Mouse (Mus musculus) cerebellum, adult 11 months (tissue): ENCODE data around the gene Tfip11.

Source experiments
- DNase-seq: peaks from one replicate; pipeline ENCODE4 v3.0.0; 2022

Tfip11 gene

DNA sequence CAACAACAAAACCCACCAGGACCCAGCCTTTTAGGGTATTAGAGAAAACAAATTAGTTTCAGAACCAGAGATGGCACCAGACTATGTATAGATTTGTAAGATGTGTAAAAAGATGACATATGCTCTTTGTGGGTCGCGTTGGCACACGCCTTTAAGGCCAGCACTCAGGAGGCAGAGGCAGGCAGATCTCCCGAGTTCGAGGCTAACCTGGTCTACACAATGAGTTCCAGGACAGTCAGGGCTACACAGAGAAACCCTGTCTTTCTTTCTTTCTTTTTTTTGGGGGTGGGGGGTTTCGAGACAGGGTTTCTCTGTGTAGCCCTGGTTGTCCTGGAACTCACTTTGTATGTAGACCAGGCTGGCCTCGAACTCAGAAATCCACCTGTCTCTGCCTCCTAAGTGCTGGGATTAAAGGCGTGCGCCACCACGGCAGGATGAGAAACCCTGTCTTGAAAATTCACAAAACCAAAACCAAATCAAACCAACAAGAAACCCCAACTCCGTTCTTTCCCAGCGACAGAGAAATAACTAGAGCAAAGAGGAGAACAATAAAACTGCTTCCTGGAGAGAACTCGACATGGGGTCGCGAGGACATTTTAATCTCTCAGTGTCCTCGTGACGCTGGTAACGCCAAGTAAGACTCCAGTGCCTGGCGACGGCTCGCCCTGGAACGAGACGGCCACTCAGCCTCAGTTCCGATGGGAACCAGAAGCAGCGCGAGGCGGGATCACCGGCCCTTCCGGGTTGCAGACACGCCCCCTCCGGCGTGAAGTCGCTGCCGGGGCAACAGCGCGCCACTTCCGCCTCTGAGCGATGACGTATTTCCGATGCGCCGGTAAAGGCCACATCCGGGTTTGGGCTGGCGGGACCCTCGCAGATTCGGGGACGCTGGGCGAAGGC is at the start of gene Tfip11:
Gene Tfip11 (plus strand): TSS at position 813 of the 900 bp plus-strand sequence.
- DNase-seq: peak; percentile 95

DNA sequence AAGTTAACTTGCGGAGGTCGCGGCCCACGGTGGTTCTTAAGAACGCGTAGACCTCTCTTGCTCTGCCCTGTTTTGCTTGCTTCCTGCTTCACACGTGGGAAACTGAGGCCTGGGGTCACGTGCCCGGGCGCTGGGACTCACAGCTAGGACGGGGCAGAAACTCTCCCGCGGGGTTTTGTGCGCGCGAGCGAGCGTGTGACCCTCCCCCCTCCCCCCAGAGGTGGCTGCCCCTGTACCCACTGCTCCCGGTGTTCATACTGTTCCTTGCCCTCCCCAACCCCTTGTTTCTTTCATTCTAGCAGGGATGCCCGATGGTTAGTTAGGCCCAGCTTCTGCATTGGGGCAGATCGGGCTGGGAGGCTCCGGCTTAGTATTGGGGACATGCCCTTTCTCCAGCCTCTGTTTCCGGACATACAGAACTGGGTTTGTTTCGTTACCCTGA is 49.2 kb upstream of the Tfip11 start:
- DNase-seq: no peak

DNA sequence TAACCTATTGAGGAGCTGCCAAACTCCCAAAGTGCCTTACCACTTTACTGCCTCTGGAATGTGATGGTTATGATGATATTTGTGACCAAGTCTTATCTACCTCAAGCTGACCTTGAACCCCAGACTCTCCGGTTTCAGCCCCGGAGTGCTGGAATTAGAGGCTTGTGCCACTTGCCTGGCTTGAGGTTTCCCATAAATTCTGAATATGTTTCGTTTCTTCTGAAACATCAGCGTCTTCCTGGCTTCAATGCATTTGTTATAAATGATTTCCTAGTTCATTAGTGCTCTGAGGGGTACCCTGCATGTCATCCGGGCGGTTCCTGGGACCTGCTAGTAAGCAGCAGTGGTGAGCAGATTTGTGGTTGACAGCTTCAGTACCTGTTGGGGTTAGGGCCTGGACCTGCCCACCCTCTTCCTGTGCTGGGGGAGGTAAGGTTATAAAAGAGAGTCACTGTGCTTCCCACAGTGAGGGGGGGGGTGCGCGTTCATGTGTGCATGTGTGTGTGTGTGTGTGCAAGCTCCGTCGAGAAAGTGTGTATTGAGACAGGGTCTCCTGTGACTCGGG is 48.2 kb upstream of the Tfip11 start:
- no peak for DNase-seq

DNA sequence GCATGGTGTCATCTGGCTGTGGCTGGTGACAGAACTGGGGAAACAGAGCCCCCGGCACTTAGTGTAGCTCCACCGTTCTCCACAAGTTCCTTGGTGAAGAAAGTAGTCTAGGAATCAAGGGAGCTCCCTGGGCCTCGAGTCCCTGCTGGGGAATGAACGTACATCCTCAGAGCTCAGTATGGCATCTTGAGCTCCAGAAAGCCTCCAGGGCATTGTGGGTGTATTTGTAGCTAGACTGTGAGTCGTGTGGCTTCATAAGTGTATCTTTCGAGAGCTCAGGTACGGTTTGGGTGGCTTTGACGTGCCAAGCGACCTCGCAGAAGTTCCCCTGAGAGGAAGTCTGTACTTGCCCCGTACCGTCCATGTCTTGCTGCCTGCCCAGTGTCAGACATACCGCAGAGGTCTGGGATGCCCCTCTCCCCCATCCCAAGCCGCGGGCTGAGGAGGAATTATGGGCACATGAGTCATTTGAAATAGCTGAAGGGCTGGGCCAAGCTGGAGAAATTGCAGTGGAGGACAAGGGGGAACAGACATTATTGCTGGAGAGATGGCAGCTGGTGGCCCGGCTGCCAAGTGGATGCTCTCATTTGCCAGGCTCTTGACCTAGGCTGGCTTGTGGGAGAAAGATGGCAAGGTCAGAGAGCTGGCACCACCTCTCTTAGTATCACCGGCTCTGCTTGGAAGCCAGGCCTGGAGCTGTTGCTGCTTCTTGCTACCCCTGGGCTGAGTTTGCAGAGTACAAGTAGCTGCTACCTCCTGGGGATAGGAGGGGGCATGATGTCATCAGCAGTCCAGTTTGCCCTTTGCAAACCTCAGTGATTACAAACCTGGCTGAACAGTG is 46.8 kb upstream of the Tfip11 start:
- DNase-seq: no peak

DNA sequence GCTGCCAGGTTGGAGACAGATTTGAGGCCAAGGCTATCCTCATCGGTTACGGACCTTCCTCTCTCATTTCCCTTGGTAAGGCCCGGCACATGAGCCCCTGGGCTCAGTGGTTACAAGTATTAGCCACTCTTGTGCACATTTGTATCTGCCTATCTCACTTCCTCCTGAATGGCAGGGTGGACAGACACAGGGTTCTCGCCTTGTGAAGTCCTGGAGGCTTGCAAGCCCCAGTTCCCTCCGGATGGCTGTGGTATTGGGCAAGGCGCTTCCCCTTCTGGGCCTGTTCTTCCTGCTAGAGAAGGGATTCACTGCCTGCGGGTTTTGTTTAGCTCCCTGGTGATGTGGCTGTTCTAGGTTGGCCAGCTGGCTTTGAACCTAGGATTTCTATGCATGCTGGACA is 46.0 kb upstream of the Tfip11 start:
- no peak for DNase-seq

DNA sequence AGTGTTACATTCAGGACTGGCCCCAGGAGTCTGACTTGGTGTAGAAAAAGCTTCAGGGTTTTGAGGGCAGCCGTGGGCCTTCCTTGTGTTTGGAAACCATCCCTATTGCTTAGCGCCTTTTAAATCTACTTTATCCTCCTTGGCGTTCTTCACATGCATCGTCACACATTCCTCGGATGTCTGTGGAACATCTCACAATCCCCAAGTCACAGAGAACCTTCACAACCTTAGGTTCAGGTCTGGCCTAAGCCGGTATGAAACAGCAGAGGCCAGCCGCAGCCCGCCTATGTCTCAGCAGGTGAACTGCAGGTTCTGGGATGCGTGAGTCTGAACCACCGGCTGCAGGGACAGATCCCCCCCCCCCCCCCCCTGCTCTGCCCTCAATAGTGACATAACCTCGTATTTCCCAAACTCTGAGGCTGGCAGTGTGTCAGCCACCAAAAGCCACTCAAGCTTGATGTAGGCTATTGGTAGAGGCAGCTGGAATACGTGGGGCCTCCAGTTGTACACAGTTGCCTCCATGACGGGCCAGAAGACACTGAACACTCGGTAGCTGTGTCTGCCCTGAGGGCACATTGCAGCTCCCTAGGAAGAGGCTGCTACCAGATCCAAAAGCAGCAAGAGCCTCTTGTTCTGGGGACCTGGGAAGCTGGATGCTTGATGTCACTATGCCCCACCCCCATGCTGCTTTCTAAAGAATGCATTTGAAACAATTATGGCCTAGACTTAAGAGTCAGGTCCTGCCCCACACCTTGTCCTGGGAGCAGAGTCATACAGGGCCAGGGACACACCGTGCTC is 45.1 kb upstream of the Tfip11 start:
- DNase-seq: no peak

DNA sequence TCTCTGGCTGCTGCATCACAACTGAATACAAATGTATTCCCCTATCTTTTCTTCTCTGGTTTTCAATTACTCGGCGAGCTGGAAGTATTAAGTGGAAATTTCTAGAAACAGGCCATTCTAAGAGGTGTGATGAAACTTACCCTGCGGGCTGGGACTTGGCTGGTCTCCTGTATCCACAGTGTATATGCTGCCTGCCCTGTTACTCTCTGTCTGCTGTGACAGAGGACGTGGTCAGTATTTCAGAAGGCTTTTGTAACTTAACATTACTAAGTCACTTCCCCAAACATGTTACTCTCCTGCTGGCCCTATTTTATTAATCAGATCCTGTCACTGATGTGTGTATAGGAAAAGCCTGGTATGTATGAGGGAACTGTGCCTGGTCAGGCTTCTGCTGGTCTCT is 44.5 kb upstream of the Tfip11 start:
- no peak for DNase-seq

DNA sequence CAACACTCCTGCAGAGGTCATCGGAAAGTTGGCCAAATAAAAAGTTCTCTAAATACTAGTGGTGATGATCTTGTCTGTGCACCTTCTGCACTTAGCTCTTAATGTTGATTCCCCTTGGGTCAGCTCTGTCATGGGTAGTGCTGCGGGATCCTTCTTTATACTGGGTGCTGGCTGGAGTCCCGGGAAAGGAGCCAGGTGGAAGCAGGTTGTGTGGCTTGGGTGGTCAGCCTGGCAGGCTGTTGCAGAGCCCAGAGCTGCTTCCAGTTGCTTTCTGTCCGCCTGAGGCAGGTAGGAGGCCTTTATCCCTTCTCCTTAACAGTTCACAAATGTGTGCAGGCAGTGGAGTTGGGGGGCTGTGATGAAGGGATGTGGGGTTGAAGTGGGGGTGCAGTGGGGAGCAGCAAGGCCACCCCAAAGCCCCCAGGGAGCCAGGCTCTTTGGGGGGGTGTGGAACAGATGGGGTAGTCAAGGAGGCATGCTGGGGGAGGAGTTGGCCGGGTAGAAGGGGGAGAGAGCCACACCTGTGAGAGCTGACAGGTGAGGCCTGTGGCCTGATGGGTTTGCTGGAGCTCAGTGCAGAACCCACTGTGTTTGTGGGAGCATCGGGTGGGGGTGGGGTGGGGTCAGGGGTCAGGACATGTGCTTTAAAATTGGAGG is 43.9 kb upstream of the Tfip11 start:
- DNase-seq: no peak

DNA sequence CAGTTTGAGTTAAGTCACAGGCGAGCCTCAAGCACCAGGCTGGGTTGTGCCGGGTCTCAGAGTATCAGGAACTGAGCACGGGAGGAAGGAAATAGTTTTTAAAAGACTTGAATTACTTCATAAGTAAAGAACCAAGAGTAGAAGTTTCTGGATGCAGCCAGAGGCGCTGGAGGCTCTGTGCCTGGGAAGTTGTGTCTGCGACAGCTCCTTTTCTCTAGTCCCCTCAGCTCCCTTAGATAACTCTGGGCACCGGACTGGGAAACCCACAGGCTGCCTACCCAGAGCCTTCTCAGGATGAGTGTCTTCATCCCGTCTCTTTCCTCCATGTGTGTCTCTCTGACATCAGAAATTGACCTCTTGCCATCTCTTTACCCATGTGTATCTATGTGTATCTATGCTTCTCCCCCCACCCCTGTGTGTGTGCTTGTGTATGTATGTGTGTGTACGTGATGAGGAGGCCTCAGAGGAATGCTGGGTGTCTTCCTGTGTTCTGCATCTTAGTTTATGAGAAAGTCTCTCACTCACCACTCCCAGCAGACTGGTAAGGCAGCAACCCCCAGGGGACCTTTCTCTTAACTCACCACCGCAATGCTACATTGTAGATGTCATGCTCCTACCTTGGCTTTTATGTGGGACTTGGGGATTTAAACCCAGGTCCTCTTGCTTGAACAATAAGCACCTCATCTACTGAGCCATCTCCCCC is 43.2 kb upstream of the Tfip11 start:
- no peak for DNase-seq

DNA sequence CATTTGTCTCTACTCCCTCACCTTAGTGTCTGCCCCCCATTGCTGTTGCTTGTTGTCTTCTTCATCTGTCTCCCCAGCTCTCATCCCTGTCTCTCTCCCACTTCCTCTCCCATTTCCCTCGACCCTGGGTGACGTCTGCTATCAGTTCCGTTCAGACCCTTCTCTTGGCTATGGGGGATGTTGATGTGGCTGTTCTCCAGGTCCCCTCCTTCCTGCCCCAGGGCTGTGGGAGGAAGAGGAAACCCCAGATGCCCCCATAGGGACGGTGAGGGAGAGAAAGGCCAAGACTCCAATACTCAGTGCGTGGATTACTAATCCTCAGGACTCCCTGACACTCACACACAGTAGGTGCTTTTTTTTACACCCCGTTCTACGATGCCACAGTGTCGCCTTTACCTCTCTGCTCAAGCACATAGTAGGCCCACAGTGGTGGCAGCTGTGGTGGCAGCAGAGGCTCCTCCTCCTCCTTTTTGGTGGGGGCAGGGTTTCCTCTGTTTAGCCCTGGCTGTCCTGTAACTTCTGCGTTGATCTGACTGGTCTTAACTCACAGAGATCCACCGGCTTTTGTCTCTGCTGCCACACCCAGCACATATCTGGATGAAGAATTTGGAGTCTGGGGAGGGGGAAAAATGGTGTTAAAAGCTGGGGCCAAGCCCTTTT is 42.5 kb upstream of the Tfip11 start:
- DNase-seq: no peak

DNA sequence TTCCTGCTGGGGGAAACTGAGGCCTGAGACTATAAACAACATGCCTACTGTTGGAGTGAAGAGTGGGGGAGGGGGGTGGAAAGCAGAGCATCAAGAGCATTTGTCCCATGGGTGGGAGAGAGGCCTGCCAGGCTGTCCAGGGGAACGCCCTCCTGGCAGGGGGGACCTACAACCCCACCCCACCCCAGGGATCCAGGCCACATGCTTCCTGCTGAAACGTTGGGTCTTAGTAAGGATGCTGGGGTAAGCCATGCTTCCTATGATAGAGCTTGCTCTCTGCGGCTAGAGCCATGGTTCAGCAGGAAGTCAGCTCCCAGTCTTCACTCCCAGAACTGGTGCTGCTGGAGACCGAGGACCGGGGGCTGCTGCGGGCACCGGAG is 42.0 kb upstream of the Tfip11 start:
- no peak for DNase-seq

DNA sequence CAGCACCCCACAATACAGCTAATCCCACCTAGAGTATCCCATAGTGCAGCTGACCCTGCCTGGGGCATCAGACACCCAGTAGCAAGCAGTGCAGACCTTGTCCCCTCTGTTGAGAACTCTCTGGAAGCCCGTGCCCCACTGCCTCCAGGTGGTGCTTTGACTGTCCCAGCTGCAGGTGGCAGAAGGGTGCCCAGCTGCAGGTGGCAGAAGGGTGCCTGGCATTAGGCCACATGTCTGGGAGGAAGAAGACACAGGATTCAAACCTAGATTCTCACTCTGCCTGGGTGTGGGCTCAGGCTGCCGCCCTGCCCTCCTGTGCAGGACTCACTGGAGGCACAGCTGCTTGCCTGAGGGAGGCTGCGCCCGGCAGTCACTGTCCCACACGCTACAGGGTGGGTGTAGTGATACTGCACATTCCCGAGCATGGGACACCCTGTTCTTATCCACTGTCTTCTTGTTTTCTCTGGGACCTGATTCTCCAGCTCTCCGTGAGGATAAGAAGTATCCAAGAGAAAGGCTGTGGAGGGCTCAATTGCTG is 40.5 kb upstream of the Tfip11 start:
- DNase-seq: no peak

DNA sequence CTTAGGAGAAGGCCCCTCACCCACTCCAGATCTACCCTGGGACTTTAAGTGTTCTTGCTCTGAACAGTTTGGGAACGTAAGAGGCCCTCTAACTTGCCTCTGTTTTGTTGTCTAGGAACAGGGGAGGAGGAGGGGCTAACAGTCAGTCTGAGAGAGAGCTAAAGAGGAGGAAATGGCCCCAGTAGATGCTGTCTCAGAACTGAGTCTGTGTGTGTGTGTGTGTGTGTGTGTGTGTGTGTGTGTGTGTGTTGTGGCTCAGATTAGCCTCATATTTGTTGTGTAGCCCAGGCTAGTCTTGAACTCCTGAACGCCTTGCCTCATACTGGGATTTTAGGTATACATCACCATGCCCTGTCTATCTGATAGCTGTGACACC is 39.6 kb upstream of the Tfip11 start:
- DNase-seq: no peak

DNA sequence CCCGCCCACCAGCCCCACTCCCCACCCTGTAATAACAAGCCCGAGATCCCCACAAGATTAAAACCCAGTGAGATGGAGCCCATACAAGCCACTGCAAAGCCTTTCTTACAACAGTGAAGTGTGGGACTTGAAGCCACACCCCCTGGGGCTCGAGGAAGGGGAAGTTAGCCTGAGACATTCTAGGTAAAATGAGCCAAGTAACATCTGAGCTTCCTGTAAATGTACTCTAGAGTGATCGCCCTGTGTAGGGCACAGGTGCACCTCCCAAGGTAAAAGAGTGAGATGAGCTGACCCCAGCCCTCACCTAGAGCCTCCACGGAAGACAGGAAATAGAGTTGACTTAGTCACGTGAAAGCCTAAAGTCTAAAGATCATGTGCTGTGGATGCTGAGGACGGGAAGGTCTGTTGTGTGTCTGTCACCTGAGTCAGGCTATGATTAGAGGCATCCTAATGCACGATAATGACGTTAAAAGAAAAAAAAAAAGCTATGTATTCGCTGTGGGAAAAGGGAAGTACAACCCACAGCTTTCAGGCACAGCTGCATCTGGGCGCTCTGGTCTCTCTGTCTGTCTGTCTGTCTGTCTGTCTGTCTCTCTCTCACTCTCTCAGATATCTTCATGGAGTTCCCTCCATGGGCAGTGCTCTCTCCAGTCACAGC is 39.0 kb upstream of the Tfip11 start:
- DNase-seq: no peak

DNA sequence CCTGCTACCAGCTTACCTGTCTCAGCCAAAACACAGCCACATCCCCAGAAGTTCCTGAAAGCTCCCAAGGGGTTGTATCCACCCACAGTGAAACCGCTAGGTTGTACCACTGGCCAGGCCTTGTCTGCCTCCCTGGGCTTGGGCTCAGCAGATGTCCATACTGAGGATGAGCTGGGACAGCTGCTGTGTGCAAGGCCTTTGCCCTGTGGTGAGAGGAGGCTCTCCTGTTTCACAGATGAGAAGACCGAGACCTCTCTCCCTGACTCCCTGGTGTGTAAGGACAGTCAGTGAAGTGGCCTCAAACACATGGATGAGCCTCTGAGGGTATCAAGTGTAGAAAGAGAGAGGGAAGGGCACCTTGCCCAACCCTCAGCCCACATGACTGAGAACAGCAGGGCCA is 38.5 kb upstream of the Tfip11 start:
- DNase-seq: no peak

DNA sequence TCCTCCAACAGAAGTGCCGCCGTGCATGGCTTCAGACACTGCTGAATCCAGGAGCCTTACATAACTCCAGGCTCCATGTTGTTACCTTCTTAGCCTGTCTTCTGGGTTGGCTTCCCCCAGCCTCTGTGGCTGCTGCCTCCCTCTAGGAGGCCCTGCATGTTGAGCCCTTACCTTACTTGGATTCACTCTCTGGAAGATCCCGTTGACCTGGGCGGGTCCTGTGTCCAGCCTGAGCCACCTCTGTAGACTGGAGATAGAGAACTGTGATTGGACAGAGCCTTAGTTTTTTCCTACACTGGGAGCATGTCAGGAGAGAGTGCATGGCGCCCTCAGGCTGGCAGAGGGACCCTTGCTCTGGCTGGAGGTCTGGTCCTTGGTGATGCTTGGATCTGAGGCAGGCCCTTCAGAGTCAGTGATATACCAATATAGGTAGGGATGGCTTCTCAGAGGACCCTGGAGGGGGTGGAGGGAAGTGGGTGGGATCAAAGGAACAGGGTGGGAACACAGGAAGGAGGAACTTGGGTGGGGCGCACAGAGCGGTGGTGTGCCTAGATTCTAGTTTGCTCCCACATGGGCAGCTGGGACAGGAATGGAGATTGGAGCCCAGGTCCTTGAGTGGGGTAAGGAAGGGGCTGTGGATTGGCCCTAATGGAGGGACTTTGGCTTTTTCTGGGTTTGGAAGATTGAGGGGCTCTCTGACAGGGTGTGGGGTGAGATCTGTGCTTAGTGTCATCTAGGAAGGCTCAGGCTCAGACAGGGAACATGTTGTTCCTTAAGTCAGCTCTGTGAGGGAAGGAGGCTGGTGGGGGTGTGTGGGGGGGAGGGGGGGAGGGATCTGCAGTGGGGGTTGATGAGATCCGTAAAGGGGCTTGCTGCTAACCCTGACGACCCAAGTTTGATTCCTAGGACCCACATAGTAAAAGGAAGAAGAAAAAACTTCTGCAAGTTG is 37.7 kb upstream of the Tfip11 start:
- DNase-seq: no peak

DNA sequence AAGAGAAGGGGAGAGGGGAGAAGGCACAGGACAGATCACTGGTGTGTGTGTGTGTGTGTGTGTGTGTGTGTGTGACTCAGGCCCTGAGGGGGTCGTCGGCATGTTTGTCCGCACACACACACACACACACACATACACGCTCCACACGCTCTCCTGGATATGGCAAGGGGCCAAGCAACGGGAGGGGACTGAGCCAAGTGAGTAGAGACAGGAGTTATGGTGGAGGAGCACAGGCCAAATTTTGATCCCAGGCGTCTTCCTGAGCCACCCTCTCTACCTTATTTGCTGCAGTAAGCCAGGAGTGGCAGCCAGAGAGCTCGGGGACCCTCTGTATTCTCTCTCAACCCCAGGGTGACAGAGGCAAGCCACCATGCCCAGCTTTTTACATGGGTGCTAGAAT is 36.9 kb upstream of the Tfip11 start:
- DNase-seq: no peak

DNA sequence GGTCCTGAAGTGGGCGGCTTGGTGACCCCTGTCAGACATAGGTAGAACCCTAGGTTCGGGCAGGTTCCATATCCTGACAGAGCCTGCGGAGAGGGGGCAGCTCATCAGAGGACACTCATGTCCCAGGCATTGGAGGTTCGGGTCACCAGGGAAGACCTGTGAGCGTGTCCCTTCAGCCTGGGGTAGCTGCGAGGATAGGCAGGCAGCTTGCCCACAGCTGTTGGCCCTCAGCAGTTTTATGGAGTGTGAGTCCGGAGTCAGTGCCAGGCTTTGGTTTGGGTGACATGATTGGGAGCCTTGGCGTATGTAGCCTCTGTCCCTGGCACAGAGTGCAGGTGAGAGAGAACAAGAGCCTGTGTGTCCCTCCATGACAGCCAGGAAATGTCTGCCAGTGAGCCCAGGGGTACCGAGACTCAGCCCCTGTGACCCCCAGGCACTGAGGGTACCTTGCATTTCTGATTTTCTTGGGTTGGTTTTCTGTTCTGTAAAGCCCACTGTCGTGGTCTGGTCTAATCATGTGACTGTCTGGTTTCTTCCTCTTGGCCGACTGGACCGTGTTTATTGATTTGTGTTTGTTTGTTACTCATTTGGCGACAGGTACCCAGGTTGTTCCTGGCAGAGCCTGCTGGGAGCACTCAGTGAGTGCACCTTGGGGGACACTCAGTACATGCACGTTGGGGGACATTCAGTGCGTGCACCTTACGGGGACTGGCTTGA is 36.2 kb upstream of the Tfip11 start:
- no peak for DNase-seq

DNA sequence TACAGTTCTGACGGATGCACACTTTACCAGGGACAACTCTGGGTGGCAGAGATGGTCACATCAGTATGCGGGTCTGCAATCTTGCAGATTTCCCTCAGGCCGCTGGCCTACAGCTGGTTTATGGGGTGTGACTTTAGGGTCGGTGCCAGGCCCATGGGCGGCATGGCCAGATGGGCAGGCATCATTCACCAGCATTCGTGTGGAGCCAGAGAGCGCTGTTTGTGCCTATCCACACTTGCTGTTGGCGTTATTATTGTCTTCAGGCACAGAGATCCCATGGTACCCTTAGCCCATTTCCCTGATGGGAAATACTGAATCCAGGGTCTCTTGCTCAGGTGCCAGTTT is 35.6 kb upstream of the Tfip11 start:
- DNase-seq: no peak
